Mouse (Mus musculus): Measurements from ENCODE around the gene Tmem17. TPM values are rescaled to one million over a fixed set of nuclear protein-coding genes. Genes with fewer than 3 reads are reported as not detected.

Gene Tmem17
- 6.2 TPM for polyA plus RNA-seq (2021)

- no peak for TF ChIP-seq CTCF (IDR thresholded peaks at IDR 0.05)
- ChIA-PET CTCF (no interaction called here), POLR2A (no interaction called here)
- DNase-seq (ENCODE audit: low read depth, low spot score) (peak; percentile 25), ATAC-seq (peak; percentile 86)
- in situ Hi-C loops (cut with MboI; ENCODE audit: low pct_unique_long_range_greater_than_20kb): loop anchor here (10.0 kb wide), 1 partner anchor 288 kb away; no protein-coding TSS in a partner anchor
- H3K27me3 ChIP-seq: no peaks in the 10 kb centered on the region
Measured at GRCm38 (mm10) chr11:22512038-22513001, at the start of gene Tmem17. Tmem17 (plus strand) TSS chr11:22512088.

GRCm38 (mm10) chr11:22479836-22480619 lies 31.9 kb upstream of the Tmem17 start:
- no peaks in the 10 kb centered on the region for H3K27me3 ChIP-seq
- DNase-seq (ENCODE audit: low read depth, low spot score) (no peak), ATAC-seq (no peak)
- TF ChIP-seq CTCF (IDR thresholded peaks at IDR 0.05): no peak
- in situ Hi-C loops (cut with MboI; ENCODE audit: low pct_unique_long_range_greater_than_20kb): no loop called here
- ChIA-PET POLR2A (no interaction called here), CTCF (no interaction called here)

GRCm38 (mm10) chr11:22481639-22482361 lies 30.1 kb upstream of the Tmem17 start:
- ChIA-PET CTCF (no interaction called here), POLR2A (no interaction called here)
- ATAC-seq: no peak
- in situ Hi-C loops (cut with MboI; ENCODE audit: low pct_unique_long_range_greater_than_20kb): no loop called here
- no peaks in the 10 kb centered on the region for H3K27me3 ChIP-seq
- no peak for TF ChIP-seq CTCF (IDR thresholded peaks at IDR 0.05)
- no peak for DNase-seq (ENCODE audit: low read depth, low spot score)

- in situ Hi-C loops (cut with MboI; ENCODE audit: low pct_unique_long_range_greater_than_20kb): no loop called here
- CTCF ChIA-PET: no interaction called here
- POLR2A ChIA-PET: no interaction called here
- DNase-seq (ENCODE audit: low read depth, low spot score) (no peak), ATAC-seq (no peak)
- TF ChIP-seq CTCF (IDR thresholded peaks at IDR 0.05): no peak
- H3K27me3 ChIP-seq: no peaks in the 10 kb centered on the region
Measured at GRCm38 (mm10) chr11:22482362-22482760, 29.5 kb upstream of the Tmem17 start.

- TF ChIP-seq CTCF (IDR thresholded peaks at IDR 0.05): no peak
- ChIA-PET CTCF (no interaction called here), POLR2A (no interaction called here)
- no peaks in the 10 kb centered on the region for H3K27me3 ChIP-seq
- DNase-seq (ENCODE audit: low read depth, low spot score): no peak
- in situ Hi-C loops (cut with MboI; ENCODE audit: low pct_unique_long_range_greater_than_20kb): no loop called here
- no peak for ATAC-seq
Measured at GRCm38 (mm10) chr11:22493694-22494319, 18.1 kb upstream of the Tmem17 start.

- ATAC-seq (no peak), DNase-seq (ENCODE audit: low read depth, low spot score) (no peak)
- in situ Hi-C loops (cut with MboI; ENCODE audit: low pct_unique_long_range_greater_than_20kb): no loop called here
- CTCF ChIA-PET: interaction anchor here (1.1 kb wide), 1 partner anchor 11 kb away, joined by 3 read pairs; no protein-coding TSS in a partner anchor
- H3K27me3 ChIP-seq: no peaks in the 10 kb centered on the region
- no peak for TF ChIP-seq CTCF (IDR thresholded peaks at IDR 0.05)
- POLR2A ChIA-PET: interaction anchor here (0.9 kb wide), 1 partner anchor 21 kb away, joined by 3 read pairs; no protein-coding TSS in a partner anchor
Measured at GRCm38 (mm10) chr11:22494941-22495340, 16.9 kb upstream of the Tmem17 start.

- ChIA-PET CTCF (interaction anchor here (1.2 to 1.4 kb wide), 4 partner anchors 10 to 457 kb away, joined by 3 to 4 read pairs (median 3); no protein-coding TSS in a partner anchor), POLR2A (no interaction called here)
- TF ChIP-seq CTCF (IDR thresholded peaks at IDR 0.05): no peak
- no peak for ATAC-seq
- DNase-seq (ENCODE audit: low read depth, low spot score): no peak
- in situ Hi-C loops (cut with MboI; ENCODE audit: low pct_unique_long_range_greater_than_20kb): no loop called here
- no peaks in the 10 kb centered on the region for H3K27me3 ChIP-seq
Measured at GRCm38 (mm10) chr11:22499396-22499795, 12.5 kb upstream of the Tmem17 start.

GRCm38 (mm10) chr11:22499886-22500285 lies 12.0 kb upstream of the Tmem17 start:
- no peak for TF ChIP-seq CTCF (IDR thresholded peaks at IDR 0.05)
- ChIA-PET POLR2A (no interaction called here), CTCF (interaction anchor here (1.2 to 1.4 kb wide), 4 partner anchors 10 to 457 kb away, joined by 3 to 4 read pairs (median 3); no protein-coding TSS in a partner anchor)
- DNase-seq (ENCODE audit: low read depth, low spot score) (no peak), ATAC-seq (no peak)
- no peaks in the 10 kb centered on the region for H3K27me3 ChIP-seq
- in situ Hi-C loops (cut with MboI; ENCODE audit: low pct_unique_long_range_greater_than_20kb): no loop called here

GRCm38 (mm10) chr11:22500771-22501566 lies 10.9 kb upstream of the Tmem17 start:
- CTCF ChIA-PET: interaction anchor here (1.3 kb wide), 1 partner anchor 456 kb away, joined by 3 read pairs; no protein-coding TSS in a partner anchor
- DNase-seq (ENCODE audit: low read depth, low spot score): no peak
- H3K27me3 ChIP-seq: no peaks in the 10 kb centered on the region
- ATAC-seq: no peak
- POLR2A ChIA-PET: no interaction called here
- in situ Hi-C loops (cut with MboI; ENCODE audit: low pct_unique_long_range_greater_than_20kb): no loop called here
- no peak for TF ChIP-seq CTCF (IDR thresholded peaks at IDR 0.05)
